Mouse (Mus musculus): ENCODE results near the gene Gcnt3. TPM values are rescaled to one million over a fixed set of nuclear protein-coding genes. Genes with fewer than 3 reads are reported as not detected.
"Not testable (repeated sequence)": the region's sequence is repeated elsewhere in the genome, so short reads cannot be mapped to it uniquely, and the experiment has no call there.

Gcnt3 gene
- polyA plus RNA-seq, 1 experiment from 2014 or later, result not detected

DNA sequence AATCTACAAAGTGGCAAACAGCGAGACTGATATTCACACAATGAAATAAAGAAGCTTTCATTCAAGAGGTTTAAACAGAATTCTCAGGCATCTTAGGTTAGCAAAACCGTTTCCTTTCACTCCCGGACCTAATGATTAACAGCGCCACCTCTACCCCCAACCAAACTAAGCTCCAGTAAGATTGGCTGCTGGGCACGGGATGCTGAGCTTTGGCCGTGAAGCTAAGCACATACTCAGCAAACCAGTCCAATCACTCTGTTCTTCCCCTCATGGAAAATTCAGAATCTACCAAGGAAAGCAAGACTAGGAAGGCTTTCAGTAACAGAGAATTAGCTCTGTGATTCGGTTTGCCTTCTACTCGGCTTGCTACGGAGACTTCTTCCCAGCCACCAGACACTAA lies 4.8 kb downstream of the Gcnt3 start:
- no peak for ATAC-seq
- no peak overlapping the region for H3K4me3 ChIP-seq (replicated peaks; ENCODE audit: low read length)
- no peaks in the 10 kb centered on the region for H3K27me3 ChIP-seq (replicated peaks; ENCODE audit: control insufficient read depth, insufficient read depth, low read length)
- no peaks in the 10 kb centered on the region for H3K9me3 ChIP-seq (ENCODE audit: control insufficient read depth, low read length)
- no peak overlapping the region for H3K27ac ChIP-seq (ENCODE audit: low read length)
- no peak overlapping the region for H3K9ac ChIP-seq (replicated peaks; ENCODE audit: low read depth, low read length)
- no peaks in the 10 kb centered on the region for H3K4me1 ChIP-seq (replicated peaks; ENCODE audit: control insufficient read depth, insufficient read depth, low read length)
- WGBS, result 68% methylated on average over 9 of the region's 9 CpGs
- H3K36me3 ChIP-seq (ENCODE audit: control insufficient read depth, insufficient read depth), result no peaks in the 10 kb centered on the region
- no peak overlapping the region for H3K4me2 ChIP-seq (ENCODE audit: low read length)

DNA sequence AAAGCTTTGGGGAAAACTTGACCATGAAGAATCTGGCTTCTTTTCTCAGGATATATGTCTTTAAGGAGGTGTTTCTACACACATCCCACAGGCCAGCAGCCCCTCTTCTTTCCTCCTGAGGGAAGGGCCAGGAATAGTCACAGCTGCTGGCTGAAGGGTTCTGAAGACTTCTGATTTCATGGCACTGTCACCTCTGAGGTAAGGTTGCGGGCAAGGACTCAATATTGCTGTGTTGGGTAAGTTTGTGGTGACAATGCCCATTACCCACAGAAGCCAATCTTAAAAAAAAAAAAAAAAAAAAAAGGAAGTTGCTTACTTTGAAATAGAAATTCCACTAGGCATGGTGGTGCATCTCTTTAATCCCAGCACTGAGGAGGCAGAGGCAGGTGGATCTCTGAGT lies 5.7 kb downstream of the Gcnt3 start:
- no peak overlapping the region for H3K4me2 ChIP-seq (ENCODE audit: low read length)
- no peak overlapping the region for H3K27ac ChIP-seq (ENCODE audit: low read length)
- no peak overlapping the region for H3K9ac ChIP-seq (replicated peaks; ENCODE audit: low read depth, low read length)
- no peaks in the 10 kb centered on the region for H3K27me3 ChIP-seq (replicated peaks; ENCODE audit: control insufficient read depth, insufficient read depth, low read length)
- no peaks in the 10 kb centered on the region for H3K4me1 ChIP-seq (replicated peaks; ENCODE audit: control insufficient read depth, insufficient read depth, low read length)
- no peaks in the 10 kb centered on the region for H3K36me3 ChIP-seq (ENCODE audit: control insufficient read depth, insufficient read depth)
- ATAC-seq, result no peak
- 85% methylated on average over 1 of the region's 1 CpGs for WGBS
- H3K9me3 ChIP-seq (ENCODE audit: control insufficient read depth, low read length), result no peaks in the 10 kb centered on the region
- no peak overlapping the region for H3K4me3 ChIP-seq (replicated peaks; ENCODE audit: low read length)

GRCm38 (mm10) chr9:70025365-70026012 lies 12.4 kb downstream of the Gcnt3 start:
- Histone ChIP-seq H3K27me3 (replicated peaks; ENCODE audit: control insufficient read depth, insufficient read depth, low read length) (no peaks in the 10 kb centered on the region), H3K27ac (ENCODE audit: low read length) (no peak overlapping the region), H3K9ac (replicated peaks; ENCODE audit: low read depth, low read length) (no peak overlapping the region), H3K9me3 (ENCODE audit: control insufficient read depth, low read length) (no peaks in the 10 kb centered on the region), H3K36me3 (ENCODE audit: control insufficient read depth, insufficient read depth) (no peaks in the 10 kb centered on the region; the same call in 1 of the 2 replicates), H3K4me2 (ENCODE audit: low read length) (no peak overlapping the region), H3K4me3 (replicated peaks; ENCODE audit: low read length) (no peak overlapping the region), H3K4me1 (replicated peaks; ENCODE audit: control insufficient read depth, insufficient read depth, low read length) (no peaks in the 10 kb centered on the region)
- ATAC-seq, result no peak
- 90% methylated on average over 2 of the region's 2 CpGs for WGBS

- Histone ChIP-seq H3K9me3 (ENCODE audit: control insufficient read depth, low read length) (no peaks in the 10 kb centered on the region), H3K4me2 (ENCODE audit: low read length) (no peak overlapping the region), H3K36me3 (ENCODE audit: control insufficient read depth, insufficient read depth) (peaks cover 5% of the 10 kb centered on the region; the same call in 1 of the 2 replicates), H3K4me1 (replicated peaks; ENCODE audit: control insufficient read depth, insufficient read depth, low read length) (no peaks in the 10 kb centered on the region), H3K4me3 (replicated peaks; ENCODE audit: low read length) (no peak overlapping the region), H3K9ac (replicated peaks; ENCODE audit: low read depth, low read length) (no peak overlapping the region), H3K27me3 (replicated peaks; ENCODE audit: control insufficient read depth, insufficient read depth, low read length) (no peaks in the 10 kb centered on the region), H3K27ac (ENCODE audit: low read length) (no peak overlapping the region)
- ATAC-seq, result no peak
These were observed 13.2 kb downstream of the Gcnt3 start for GRCm38 (mm10) chr9:70024648-70025047.

GRCm38 (mm10) chr9:70023615-70024014 lies 14.3 kb downstream of the Gcnt3 start:
- 60% methylated on average over 1 of the region's 1 CpGs for WGBS

GRCm38 (mm10) chr9:70022083-70022482 lies 15.8 kb downstream of the Gcnt3 start:
- Histone ChIP-seq H3K4me2 (ENCODE audit: low read length) (no peak overlapping the region), H3K27me3 (replicated peaks; ENCODE audit: control insufficient read depth, insufficient read depth, low read length) (no peaks in the 10 kb centered on the region), H3K4me1 (replicated peaks; ENCODE audit: control insufficient read depth, insufficient read depth, low read length) (no peaks in the 10 kb centered on the region), H3K9me3 (ENCODE audit: control insufficient read depth, low read length) (no peaks in the 10 kb centered on the region), H3K4me3 (replicated peaks; ENCODE audit: low read length) (no peak overlapping the region), H3K36me3 (ENCODE audit: control insufficient read depth, insufficient read depth) (peaks cover 5% of the 10 kb centered on the region; the same call in 1 of the 2 replicates), H3K9ac (replicated peaks; ENCODE audit: low read depth, low read length) (no peak overlapping the region), H3K27ac (ENCODE audit: low read length) (no peak overlapping the region)
- 92% methylated on average over 4 of the region's 4 CpGs for WGBS
- ATAC-seq, result no peak

More at GRCm38 (mm10) chr9:70023615-70024014, 14.3 kb downstream of the Gcnt3 start:
- not testable (repeated sequence) for H3K9ac ChIP-seq (replicated peaks; ENCODE audit: low read depth, low read length); H3K4me2 ChIP-seq (ENCODE audit: low read length); H3K36me3 ChIP-seq (ENCODE audit: control insufficient read depth, insufficient read depth); H3K4me1 ChIP-seq (replicated peaks; ENCODE audit: control insufficient read depth, insufficient read depth, low read length); H3K27ac ChIP-seq (ENCODE audit: low read length); ATAC-seq; H3K4me3 ChIP-seq (replicated peaks; ENCODE audit: low read length); H3K27me3 ChIP-seq (replicated peaks; ENCODE audit: control insufficient read depth, insufficient read depth, low read length); H3K9me3 ChIP-seq (ENCODE audit: control insufficient read depth, low read length)

- H3K9ac ChIP-seq (replicated peaks; ENCODE audit: low read depth, low read length), result no peak overlapping the region
These were observed 16.3 kb downstream of the Gcnt3 start for GRCm38 (mm10) chr9:70021610-70022009.

GRCm38 (mm10) chr9:70018879-70019278 lies 19.0 kb downstream of the Gcnt3 start:
- Histone ChIP-seq H3K27ac (ENCODE audit: low read length) (no peak overlapping the region), H3K27me3 (replicated peaks; ENCODE audit: control insufficient read depth, insufficient read depth, low read length) (no peaks in the 10 kb centered on the region), H3K9me3 (ENCODE audit: control insufficient read depth, low read length) (no peaks in the 10 kb centered on the region), H3K36me3 (ENCODE audit: control insufficient read depth, insufficient read depth) (peaks cover 5% of the 10 kb centered on the region; the same call in 1 of the 2 replicates), H3K9ac (replicated peaks; ENCODE audit: low read depth, low read length) (no peak overlapping the region), H3K4me3 (replicated peaks; ENCODE audit: low read length) (no peak overlapping the region), H3K4me2 (ENCODE audit: low read length) (no peak overlapping the region), H3K4me1 (replicated peaks; ENCODE audit: control insufficient read depth, insufficient read depth, low read length) (peaks cover under 1% of the 10 kb centered on the region; the same call in 1 of the 2 replicates)
- ATAC-seq, result no peak

More at GRCm38 (mm10) chr9:70021610-70022009, 16.3 kb downstream of the Gcnt3 start:
- Histone ChIP-seq H3K36me3 (ENCODE audit: control insufficient read depth, insufficient read depth) (peaks cover 5% of the 10 kb centered on the region; the same call in 1 of the 2 replicates), H3K27ac (ENCODE audit: low read length) (no peak overlapping the region), H3K9me3 (ENCODE audit: control insufficient read depth, low read length) (no peaks in the 10 kb centered on the region), H3K4me2 (ENCODE audit: low read length) (no peak overlapping the region), H3K4me3 (replicated peaks; ENCODE audit: low read length) (no peak overlapping the region), H3K27me3 (replicated peaks; ENCODE audit: control insufficient read depth, insufficient read depth, low read length) (no peaks in the 10 kb centered on the region), H3K4me1 (replicated peaks; ENCODE audit: control insufficient read depth, insufficient read depth, low read length) (no peaks in the 10 kb centered on the region)
- 80% methylated on average over 1 of the region's 1 CpGs for WGBS
- ATAC-seq, result no peak

DNA sequence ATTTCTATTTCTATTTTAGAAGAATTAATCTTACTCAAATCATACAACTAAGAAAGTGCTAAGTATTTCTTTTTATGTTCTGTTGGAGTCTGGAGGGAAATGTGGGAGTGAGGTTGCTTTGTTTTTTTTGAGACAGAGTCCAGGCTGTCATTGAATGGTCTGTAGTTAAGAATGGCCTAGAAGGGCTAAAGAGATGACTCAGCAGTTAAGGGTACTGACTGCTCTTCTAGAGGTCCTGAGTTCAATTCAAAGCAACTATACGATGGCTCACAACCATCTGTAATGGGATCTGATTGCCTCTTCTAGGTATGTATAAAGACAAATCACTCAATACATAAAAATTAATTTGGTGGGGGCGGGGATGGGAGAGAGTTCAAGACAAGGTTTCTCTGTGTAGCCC lies 22.3 kb downstream of the Gcnt3 start:
- WGBS, result 88% methylated on average over 2 of the region's 2 CpGs
- H3K4me1 ChIP-seq (replicated peaks; ENCODE audit: control insufficient read depth, insufficient read depth, low read length), result peaks cover 15% of the 10 kb centered on the region
- H3K9ac ChIP-seq (replicated peaks; ENCODE audit: low read depth, low read length), result no peak overlapping the region
- H3K27ac ChIP-seq (ENCODE audit: low read length), result no peak overlapping the region
- H3K4me2 ChIP-seq (ENCODE audit: low read length), result no peak overlapping the region
- no peak overlapping the region for H3K4me3 ChIP-seq (replicated peaks; ENCODE audit: low read length)
- ATAC-seq, result no peak
- H3K27me3 ChIP-seq (replicated peaks; ENCODE audit: control insufficient read depth, insufficient read depth, low read length), result no peaks in the 10 kb centered on the region
- no peaks in the 10 kb centered on the region for H3K9me3 ChIP-seq (ENCODE audit: control insufficient read depth, low read length)
- H3K36me3 ChIP-seq (ENCODE audit: control insufficient read depth, insufficient read depth), result peaks cover 5% of the 10 kb centered on the region; the same call in 1 of the 2 replicates

Data from forebrain, embryonic 16.5 days (tissue).